Mouse (Mus musculus) heart, embryonic 13.5 days (tissue): Measurements from ENCODE around the gene Ngdn. TPM values are rescaled to one million over a fixed set of nuclear protein-coding genes. Genes with fewer than 3 reads are reported as not detected.

Experiments
- ATAC-seq: fragments of 200-750 bp; cut with Nextera tagmentation; 2 replicates; pipeline ENCODE4 v1.8.0; 2017; ENCODE audit warnings: moderate TSS enrichment; ENCODE audit not compliant: insufficient number of reproducible peaks, low FRiP score, low TSS enrichment; ENCODE audit errors: extremely low read depth
- H3K27ac ChIP-seq: fragments of 300-500 bp; sonication (generic); replicated peaks from 2 replicates; pipeline ENCODE4 v1.5.1; 2015; ENCODE audit warnings: moderate library complexity, mild to moderate bottlenecking, inconsistent platforms
- H3K27me3 ChIP-seq: fragments of 300-500 bp; sonication (generic); replicated peaks from 2 replicates; pipeline ENCODE4 v1.6.1; 2015; ENCODE audit warnings: mild to moderate bottlenecking, inconsistent platforms
- H3K36me3 ChIP-seq: fragments of 300-500 bp; sonication (generic); 2 replicates; pipeline ENCODE4 v1.6.1; 2015; ENCODE audit warnings: mild to moderate bottlenecking, inconsistent platforms
- H3K4me1 ChIP-seq: fragments of 300-500 bp; sonication (generic); 2 replicates; pipeline ENCODE4 v1.6.1; 2015; ENCODE audit warnings: inconsistent platforms
- H3K4me2 ChIP-seq: fragments of 300-500 bp; sonication (generic); 2 replicates; pipeline ENCODE4 v1.6.1; 2015; ENCODE audit warnings: inconsistent platforms, mild to moderate bottlenecking, moderate library complexity
- H3K4me3 ChIP-seq: fragments of 300-500 bp; sonication (generic); 2 replicates; pipeline ENCODE4 v1.5.1; 2015; ENCODE audit warnings: moderate library complexity, mild to moderate bottlenecking, inconsistent platforms
- H3K9ac ChIP-seq: fragments of 300-500 bp; sonication (generic); 2 replicates; pipeline ENCODE4 v1.6.1; 2015; ENCODE audit warnings: inconsistent platforms, mild to moderate bottlenecking, moderate library complexity
- H3K9me3 ChIP-seq: fragments of 300-500 bp; sonication (generic); 2 replicates; pipeline ENCODE4 v1.6.1; 2016; ENCODE audit warnings: inconsistent platforms
- WGBS: fragments of 180-500 bp; shearing (Covaris S2); methylation state at CpG from one replicate; pipeline ENCODE4 v1.1.7; 2015; ENCODE audit warnings: mixed read lengths; 5-methylcytosine and 5-hydroxymethylcytosine counted together
- microRNA counts: library from miRNA; unstranded; fragments of <30 nt; microRNA quantifications from one replicate; lab custom pipeline; 2016
- microRNA-seq: library from miRNA; unstranded; fragments of <30 nt; microRNA quantifications from one replicate; pipeline ENCODE4, GENCODE M21; 2016
- polyA plus RNA-seq: library from polyadenylated mRNA; unstranded; fragments of >200 nt; fragmentation: Nextera tagmentation; extraction: Ambion mirVana; gene quantifications from 2 replicates; pipeline ENCODE4 v1.2.1, GENCODE M21; 2015

The Ngdn gene
- polyA plus RNA-seq, 1 experiment from 2014 or later = 56.8 TPM

GRCm38 (mm10) chr14:55061845-55062244, 46.6 kb downstream of the Ngdn start:
- Histone ChIP-seq H3K9me3 (no peaks in the 10 kb centered on the region), H3K27me3 (peaks cover 43% of the 10 kb centered on the region), H3K9ac (no peak overlapping the region), H3K4me3 (no peak overlapping the region), H3K4me2 (no peak overlapping the region), H3K4me1 (peaks cover 23% of the 10 kb centered on the region), H3K36me3 (peaks cover 9% of the 10 kb centered on the region), H3K27ac (no peak overlapping the region)
- WGBS = 56% methylated on average over 7 of the region's 7 CpGs
- ATAC-seq = no peak

- Histone ChIP-seq H3K27me3 (peaks cover 43% of the 10 kb centered on the region), H3K4me1 (peaks cover 23% of the 10 kb centered on the region), H3K4me3 (peak overlapping the region; percentile 32), H3K27ac (no peak overlapping the region), H3K36me3 (peaks cover 14% of the 10 kb centered on the region), H3K9me3 (no peaks in the 10 kb centered on the region), H3K9ac (peak overlapping the region; percentile 56), H3K4me2 (peak overlapping the region; percentile 66)
- ATAC-seq = 0 out of 2 replicates have a peak, but pooled peaks have one; percentile 52
- 7% methylated on average over 17 of the region's 17 CpGs for WGBS
These were observed 47.4 kb downstream of the Ngdn start for GRCm38 (mm10) chr14:55062626-55063025.

- no peak for ATAC-seq
- peak overlapping the region; percentile 66 for H3K4me2 ChIP-seq
- peaks cover 23% of the 10 kb centered on the region for H3K4me1 ChIP-seq
- H3K27me3 ChIP-seq = peaks cover 43% of the 10 kb centered on the region
- WGBS = 69% methylated on average over 5 of the region's 5 CpGs
- H3K36me3 ChIP-seq = peaks cover 18% of the 10 kb centered on the region
- H3K9ac ChIP-seq = peak overlapping the region; percentile 56; the same call in 1 of the 2 replicates
- H3K9me3 ChIP-seq = no peaks in the 10 kb centered on the region
- H3K27ac ChIP-seq = no peak overlapping the region
- no peak overlapping the region; the same call in 1 of the 2 replicates for H3K4me3 ChIP-seq
These were observed 47.9 kb downstream of the Ngdn start for GRCm38 (mm10) chr14:55063117-55063516.

- H3K9ac ChIP-seq = no peak overlapping the region
- peaks cover 43% of the 10 kb centered on the region for H3K27me3 ChIP-seq
- no peak overlapping the region for H3K4me3 ChIP-seq
- WGBS = 69% methylated on average over 22 of the region's 22 CpGs
- H3K36me3 ChIP-seq = peaks cover 18% of the 10 kb centered on the region
- no peak for ATAC-seq
- H3K4me2 ChIP-seq = peak overlapping the region; percentile 66; the same call in 1 of the 2 replicates
- no peak overlapping the region for H3K27ac ChIP-seq
- H3K9me3 ChIP-seq = no peaks in the 10 kb centered on the region
- H3K4me1 ChIP-seq = peaks cover 23% of the 10 kb centered on the region
These were observed 48.5 kb downstream of the Ngdn start for GRCm38 (mm10) chr14:55063581-55064381.

GRCm38 (mm10) chr14:55064481-55065370, 49.5 kb downstream of the Ngdn start:
- Histone ChIP-seq H3K9me3 (no peaks in the 10 kb centered on the region), H3K4me3 (no peak overlapping the region), H3K4me2 (no peak overlapping the region), H3K4me1 (peaks cover 17% of the 10 kb centered on the region), H3K27ac (no peak overlapping the region), H3K36me3 (peaks cover 18% of the 10 kb centered on the region), H3K27me3 (peaks cover 46% of the 10 kb centered on the region), H3K9ac (no peak overlapping the region)
- no peak for ATAC-seq
- WGBS = 58% methylated on average over 35 of the region's 35 CpGs

DNA sequence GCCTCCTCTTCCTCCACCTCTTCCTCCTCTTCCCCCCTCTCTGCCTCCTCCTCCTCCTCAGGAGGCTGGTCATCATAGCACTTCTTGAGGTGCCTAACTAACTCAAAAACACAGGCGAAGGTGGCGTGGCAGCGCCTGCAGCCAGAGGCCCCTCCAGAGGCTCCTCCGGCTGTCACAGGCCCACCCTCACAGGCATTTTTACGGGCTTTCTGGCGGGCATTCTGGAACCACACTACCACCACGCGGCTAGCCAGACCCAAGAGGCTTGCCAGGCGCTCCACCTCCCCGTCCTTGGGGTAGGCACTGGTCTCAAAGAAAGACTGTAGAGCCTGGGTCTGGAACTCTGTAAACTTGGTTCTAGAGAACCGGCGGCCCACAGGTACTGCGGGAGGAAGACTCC, 50.1 kb downstream of the Ngdn start:
- Histone ChIP-seq H3K27me3 (peaks cover 53% of the 10 kb centered on the region), H3K4me1 (peaks cover 14% of the 10 kb centered on the region)

GRCm38 (mm10) chr14:55066042-55066441, 50.8 kb downstream of the Ngdn start:
- ATAC-seq = no peak
- H3K27me3 ChIP-seq = peaks cover 52% of the 10 kb centered on the region
- H3K4me3 ChIP-seq = no peak overlapping the region
- H3K9ac ChIP-seq = no peak overlapping the region
- H3K4me2 ChIP-seq = no peak overlapping the region
- peaks cover 18% of the 10 kb centered on the region for H3K36me3 ChIP-seq
- H3K4me1 ChIP-seq = peaks cover 14% of the 10 kb centered on the region
- H3K27ac ChIP-seq = no peak overlapping the region
- H3K9me3 ChIP-seq = no peaks in the 10 kb centered on the region
- WGBS = 84% methylated on average over 8 of the region's 8 CpGs

More for the DNA sequence above, 50.1 kb downstream of the Ngdn start:
- 78% methylated on average over 13 of the region's 13 CpGs for WGBS
- Histone ChIP-seq H3K9ac (no peak overlapping the region), H3K4me2 (no peak overlapping the region), H3K4me3 (no peak overlapping the region), H3K36me3 (peaks cover 18% of the 10 kb centered on the region), H3K9me3 (no peaks in the 10 kb centered on the region), H3K27ac (no peak overlapping the region)
- no peak for ATAC-seq

DNA sequence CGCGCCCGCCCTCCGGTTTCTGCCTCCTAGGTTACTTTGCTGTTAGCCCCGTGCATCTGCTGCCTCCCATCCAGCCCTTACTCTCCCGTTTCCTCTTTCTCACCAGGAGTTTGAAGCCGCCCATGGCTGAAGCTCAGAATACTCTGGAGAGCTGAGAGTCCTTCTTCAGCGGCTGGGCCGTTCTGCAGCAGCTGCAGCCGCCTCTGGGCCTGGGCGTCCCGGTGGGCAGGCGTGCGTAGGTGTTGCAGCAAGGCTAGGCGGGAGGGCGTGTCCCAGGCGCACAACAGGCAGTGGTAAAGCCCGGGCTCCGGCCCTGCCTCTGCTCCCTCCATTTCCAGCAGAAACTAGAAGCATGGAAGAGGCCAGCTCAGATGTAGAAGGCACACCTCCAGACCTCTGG, 56.5 kb downstream of the Ngdn start:
- no peak overlapping the region for H3K27ac ChIP-seq
- peak overlapping the region; percentile 44 for H3K4me2 ChIP-seq
- peak overlapping the region; percentile 30 for H3K9ac ChIP-seq
- ATAC-seq = no peak
- H3K4me1 ChIP-seq = peaks cover 15% of the 10 kb centered on the region
- peaks cover 15% of the 10 kb centered on the region; the same call in 1 of the 2 replicates for H3K36me3 ChIP-seq
- H3K4me3 ChIP-seq = no peak overlapping the region; the same call in 1 of the 2 replicates
- H3K27me3 ChIP-seq = peaks cover 62% of the 10 kb centered on the region
- WGBS = 20% methylated on average over 19 of the region's 19 CpGs
- H3K9me3 ChIP-seq = no peaks in the 10 kb centered on the region

MicroRNAs within 50 kb of the gene (microRNA counts, 519-probe panel; counts per million panel counts)
- microRNA mmu-miR-208b (lab: Ali Mortazavi, UCI) = 7,980 counts per million, percentile 100 among the panel's probes with 10 or more counts

Small RNAs within 50 kb of the gene (microRNA-seq; reads per million reads assigned to microRNA genes)
- gene Mir208b = 54,411 reads per million, percentile 99 among the genes with 10 or more reads in this experiment

Other genes with a start within 250 kb of the Ngdn start
- gene Slc7a8, start 233.5 kb upstream of the Ngdn start, polyA plus RNA-seq = 3.4 and 4.0 TPM in 2 replicates
- not detected in 2 replicates for gene Rnf212b, start 201.3 kb upstream of the Ngdn start, polyA plus RNA-seq
- gene Homez, start 144.5 kb upstream of the Ngdn start, polyA plus RNA-seq = 5.3 and 8.0 TPM in 2 replicates
- 1.1 and 1.7 TPM in 2 replicates for gene Ppp1r3e, start 137.9 kb upstream of the Ngdn start, polyA plus RNA-seq
- gene Bcl2l2, start 132.1 kb upstream of the Ngdn start, polyA plus RNA-seq = 2.5 and 2.6 TPM in 2 replicates
- gene Gm20521, start 132.0 kb upstream of the Ngdn start, polyA plus RNA-seq = not detected in 2 replicates
- 72.3 and 74.0 TPM in 2 replicates for gene Pabpn1, start 123.0 kb upstream of the Ngdn start, polyA plus RNA-seq
- 33.9 and 37.4 TPM in 2 replicates for gene Slc22a17, start 102.3 kb upstream of the Ngdn start, polyA plus RNA-seq
- 13.3 and 13.9 TPM in 2 replicates for gene Efs, start 89.3 kb upstream of the Ngdn start, polyA plus RNA-seq
- not detected in 2 replicates for gene Il25, start 82.8 kb upstream of the Ngdn start, polyA plus RNA-seq
- 0.49 and 0.98 TPM in 2 replicates for gene Cmtm5, start 79.2 kb upstream of the Ngdn start, polyA plus RNA-seq
- gene Myh6, start 48.5 kb upstream of the Ngdn start, polyA plus RNA-seq = 1,796 and 1,858 TPM in 2 replicates
- not detected in 2 replicates for gene Gm17428, start 38.5 kb upstream of the Ngdn start, polyA plus RNA-seq
- 3,662 and 3,747 TPM in 2 replicates for gene Myh7, start 20.8 kb upstream of the Ngdn start, polyA plus RNA-seq
- gene Zfhx2, start 76.9 kb downstream of the Ngdn start, polyA plus RNA-seq = 3.0 and 3.2 TPM in 2 replicates
- 13.8 and 15.9 TPM in 2 replicates for gene Thtpa, start 79.3 kb downstream of the Ngdn start, polyA plus RNA-seq
- 7.4 and 7.9 TPM in 2 replicates for gene Ap1g2, start 91.1 kb downstream of the Ngdn start, polyA plus RNA-seq
- gene Jph4, start 101.5 kb downstream of the Ngdn start, polyA plus RNA-seq = 0.31 and 0.32 TPM in 2 replicates
- gene Dhrs2, start 206.6 kb downstream of the Ngdn start, polyA plus RNA-seq = not detected in 2 replicates